Comparison of ENCODE assay signal across 9 mouse cellular contexts in genomic region chr8:119824809-119825273, GRCm38 (mm10). TPM values are rescaled to one million over a fixed set of nuclear protein-coding genes. Genes with fewer than 3 reads are reported as not detected.
DNase-seq lines count a peak whose midpoint lies in the region; TF ChIP-seq lines count a peak whose summit lies in the region.
"Had no signal": no experiment of that assay in that cellular context is flagged by ENCODE, and none has a peak within 500 bp of the region (broad histone marks: within the 10 kb centered on the region; RNA-seq: fewer than 3 reads in every experiment).

No protein-coding gene starts in this region.

- peaks cover 49% of the 10 kb centered on the region for H3K4me1 ChIP-seq in heart, embryonic 10.5 days

- H3K27ac ChIP-seq in layer of hippocampus, adult 2 months = peak overlapping the region; percentile 71
- H3K27ac ChIP-seq in heart, embryonic 10.5 days = peak overlapping the region; percentile 37; the same call in 1 of the 2 replicates

- peaks cover 27% of the 10 kb centered on the region for H3K36me3 ChIP-seq in heart, embryonic 10.5 days
- H3K36me3 ChIP-seq: G1E had no signal

- intact Hi-C loops in left cerebral cortex, postnatal 14 days (cut with DNase I) = no loop called here

- H3K27me3 ChIP-seq in heart, embryonic 10.5 days (ENCODE audit: insufficient read depth, poor library complexity, severe bottlenecking) = no peaks in the 10 kb centered on the region

- no peak overlapping the region for H3K4me3 ChIP-seq in layer of hippocampus, adult 2 months
- no peak overlapping the region for H3K4me3 ChIP-seq in heart, embryonic 10.5 days

- no peak for TF ChIP-seq CTCF in layer of hippocampus, adult 2 months (conservative IDR thresholded peaks at IDR 0.05)

- no peaks in the 10 kb centered on the region for H3K9me3 ChIP-seq in heart, embryonic 10.5 days
- H3K9me3 ChIP-seq: G1E had no signal

- 76% methylated on average over 11 of the region's 11 CpGs for WGBS in heart, embryonic 10.5 days

- DNase-seq in layer of hippocampus, adult 2 months (ENCODE audit: low spot score in 2 of 2) = no peak
- DNase-seq in layer of hippocampus, postnatal 36 days = no peak
- no peak for DNase-seq in heart, embryonic 10.5 days (ENCODE audit: low spot score)
- peak; percentile 59 to 88 for DNase-seq in left cerebral cortex, postnatal 14 days (ENCODE audit: low spot score in 2 of 2)
- DNase-seq in skeletal muscle tissue, adult 2 months (ENCODE audit: low read depth, low spot score) = peak; percentile 52
- DNase-seq in adrenal gland, postnatal 25 days = no peak
- DNase-seq in thymus, postnatal 10 days (ENCODE audit: low spot score in 2 of 2) = no peak
- no peak for DNase-seq in urinary bladder, postnatal 10 days (ENCODE audit: low spot score)

RNA-seq across cellular contexts. Expression of gene Cotl1, which starts 15.5 kb away (rescaled TPM):
- total RNA-seq in layer of hippocampus, adult 2 months (2021) = 100 to 1,000 TPM; 138 to 139 TPM
- 100 to 1,000 TPM; 129 to 137 TPM for total RNA-seq in layer of hippocampus, postnatal 36 days (2021)
- 55.7 and 62.0 TPM in 2 replicates for polyA plus RNA-seq in heart, embryonic 10.5 days (2016; fragmentation: Nextera tagmentation; extraction: Ambion mirVana)
- 10 to 100 TPM; 65.0 to 67.4 TPM for total RNA-seq in left cerebral cortex, postnatal 14 days (2021)
- 38.3 and 40.8 TPM in 2 replicates for total RNA-seq in adrenal gland, postnatal 25 days (2021)

RNA-seq across cellular contexts. Expression of gene Klhl36, which starts 37.2 kb away (rescaled TPM):
- total RNA-seq in layer of hippocampus, adult 2 months (2021) = 1 to 10 TPM; 7.7 to 8.4 TPM
- total RNA-seq in layer of hippocampus, postnatal 36 days (2021) = 1 to 10 TPM; 7.1 to 8.3 TPM
- 9.6 and 10.1 TPM in 2 replicates for polyA plus RNA-seq in heart, embryonic 10.5 days (2016; fragmentation: Nextera tagmentation; extraction: Ambion mirVana)
- 1 to 10 TPM; 6.0 to 7.3 TPM for total RNA-seq in left cerebral cortex, postnatal 14 days (2021)
- total RNA-seq in adrenal gland, postnatal 25 days (2021) = 6.9 and 13.5 TPM in 2 replicates

RNA-seq across cellular contexts. Expression of gene Tldc1, which starts 46.6 kb away (rescaled TPM):
- 10 to 100 TPM; 15.2 to 15.5 TPM for total RNA-seq in layer of hippocampus, adult 2 months (2021)
- total RNA-seq in layer of hippocampus, postnatal 36 days (2021) = 10 to 100 TPM; 15.7 to 18.7 TPM
- polyA plus RNA-seq in heart, embryonic 10.5 days (2016; fragmentation: Nextera tagmentation; extraction: Ambion mirVana) = 14.5 and 19.8 TPM in 2 replicates
- 10 to 100 TPM; 17.3 to 19.0 TPM for total RNA-seq in left cerebral cortex, postnatal 14 days (2021)
- total RNA-seq in adrenal gland, postnatal 25 days (2021) = 11.3 and 22.1 TPM in 2 replicates

Comparison
In these comparisons a context has a peak if more than half of its experiments do, and no peak if none do; other contexts are left out.
1. DNase-seq: peak in left cerebral cortex, postnatal 14 days (2 of 2) and skeletal muscle tissue, adult 2 months (single experiment); none in layer of hippocampus, adult 2 months (0 of 2), layer of hippocampus, postnatal 36 days (0 of 2), heart, embryonic 10.5 days (single experiment), adrenal gland, postnatal 25 days (single experiment), thymus, postnatal 10 days (0 of 2) and urinary bladder, postnatal 10 days (single experiment).